Mouse (Mus musculus) hindbrain, postnatal 0 days (tissue): ENCODE measurements at regions not wholly inside any gene's neighbourhood (a gene's known extent, or its start where the extent isn't known, plus 50 kb on each side); places are given as distances from the start of the nearest gene placed in this dataset.

Source experiments
- ATAC-seq: fragments of 200-750 bp; cut with Nextera tagmentation; 2 replicates; pipeline ENCODE4 v1.8.0; 2017; ENCODE audit warnings: mild to moderate bottlenecking, moderate TSS enrichment, moderate library complexity
- DNase-seq: peaks from one replicate; pipeline ENCODE4 v3.0.0-alpha.2; 2015; ENCODE audit warnings: low spot score
- H3K27ac ChIP-seq: fragments of 300-500 bp; sonication (generic); 2 replicates; pipeline ENCODE4 v1.5.1; 2014; ENCODE audit warnings: mild to moderate bottlenecking
- H3K27me3 ChIP-seq: fragments of 300-500 bp; sonication (generic); 2 replicates; pipeline ENCODE4 v1.6.1; 2014; ENCODE audit warnings: low read length, mixed read lengths; ENCODE audit not compliant: insufficient read depth
- H3K36me3 ChIP-seq: fragments of 300-500 bp; sonication (generic); 2 replicates; pipeline ENCODE4 v1.6.1; 2014; ENCODE audit warnings: low read length, mixed read lengths; ENCODE audit not compliant: insufficient read depth
- H3K4me1 ChIP-seq: fragments of 300-500 bp; sonication (generic); 2 replicates; pipeline ENCODE4 v1.6.1; 2014; ENCODE audit warnings: antibody characterized with exemption, low read length, mixed read lengths; ENCODE audit not compliant: insufficient read depth
- H3K4me2 ChIP-seq: fragments of 300-500 bp; sonication (generic); 2 replicates; pipeline ENCODE4 v1.6.1; 2014; ENCODE audit warnings: low read depth, mild to moderate bottlenecking, low read length, moderate library complexity, mixed read lengths
- H3K4me3 ChIP-seq: fragments of 300-500 bp; sonication (generic); 2 replicates; pipeline ENCODE4 v1.5.1; 2014; ENCODE audit warnings: low read length
- H3K9ac ChIP-seq: fragments of 300-500 bp; sonication (generic); replicated peaks from 2 replicates; pipeline ENCODE4 v1.6.1; 2014; ENCODE audit warnings: mild to moderate bottlenecking, low read length, moderate library complexity, mixed read lengths
- H3K9me3 ChIP-seq: fragments of 300-500 bp; sonication (generic); 2 replicates; pipeline ENCODE4 v1.6.1; 2016; ENCODE audit warnings: low read length, mixed read lengths
- CTCF ChIP-seq: IDR thresholded peaks from 2 replicates; pipeline ENCODE4 v1.5.1; 2016; ENCODE audit warnings: antibody characterized with exemption, control low read depth, low read depth
- WGBS: fragments of 180-500 bp; shearing (Covaris S2); extraction: QIAGEN DNeasy Blood & Tissue Kit; methylation state at CpG from one replicate; pipeline ENCODE4 v1.1.7; 2014; 5-methylcytosine and 5-hydroxymethylcytosine counted together

DNA sequence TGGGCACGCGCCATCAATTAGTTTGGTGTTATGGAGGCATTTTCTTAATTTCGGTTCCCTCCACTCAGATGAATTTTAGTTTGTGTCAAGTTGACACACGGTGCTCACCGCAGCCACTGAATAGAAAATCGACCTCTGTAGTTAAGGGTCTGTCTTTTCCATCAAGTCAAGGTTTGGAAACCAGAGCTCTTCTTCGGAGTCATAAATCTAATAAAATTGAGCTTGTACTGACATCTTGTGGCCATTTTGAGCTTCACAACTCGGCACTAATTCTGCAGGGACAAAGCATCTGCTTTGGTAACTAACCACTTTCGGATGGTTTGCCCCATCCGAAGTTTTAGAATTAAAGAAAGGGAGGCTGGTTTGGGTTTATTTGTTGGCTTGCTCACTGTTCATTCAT lies 117.7 kb upstream of the Nat3 start:
- WGBS: 40% methylated on average over 10 of the region's 10 CpGs
- no peak overlapping the region for H3K9ac ChIP-seq
- DNase-seq (peak; percentile 83), ATAC-seq (peak; percentile 40; the same call in 1 of the 2 replicates)
- no peak overlapping the region for H3K27ac ChIP-seq
- no peak overlapping the region for H3K4me2 ChIP-seq
- TF ChIP-seq CTCF: peak; percentile 74
- no peak overlapping the region for H3K4me3 ChIP-seq
- no peaks in the 10 kb centered on the region for H3K36me3 ChIP-seq
- H3K9me3 ChIP-seq: no peaks in the 10 kb centered on the region
- no peaks in the 10 kb centered on the region for H3K4me1 ChIP-seq
- no peaks in the 10 kb centered on the region for H3K27me3 ChIP-seq

DNA sequence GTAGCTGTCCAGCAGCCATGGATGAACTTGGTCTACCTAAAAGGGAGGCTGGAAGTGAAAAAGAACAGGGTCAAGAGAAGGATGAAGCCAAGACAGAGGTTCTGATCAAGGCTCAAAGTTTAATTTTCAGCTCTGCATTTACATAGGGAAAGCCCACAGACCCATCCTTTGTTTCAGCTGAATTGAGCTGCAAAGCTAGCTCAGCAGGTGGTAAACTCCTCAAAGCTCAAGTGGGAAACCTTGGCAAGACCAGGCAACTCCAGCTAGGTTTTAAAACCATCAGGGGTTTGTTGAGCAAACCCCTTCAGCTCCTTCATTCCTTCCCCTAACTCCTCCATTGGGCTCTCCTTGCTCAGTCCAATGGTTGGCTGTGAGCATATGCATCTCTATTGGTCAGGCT lies 108.8 kb upstream of the Nat3 start:
- Histone ChIP-seq H3K27ac (no peak overlapping the region), H3K9ac (no peak overlapping the region), H3K4me2 (no peak overlapping the region), H3K4me3 (no peak overlapping the region), H3K36me3 (no peaks in the 10 kb centered on the region), H3K4me1 (no peaks in the 10 kb centered on the region), H3K27me3 (no peaks in the 10 kb centered on the region), H3K9me3 (no peaks in the 10 kb centered on the region)
- ATAC-seq (no peak), DNase-seq (no peak)
- TF ChIP-seq CTCF: no peak

DNA sequence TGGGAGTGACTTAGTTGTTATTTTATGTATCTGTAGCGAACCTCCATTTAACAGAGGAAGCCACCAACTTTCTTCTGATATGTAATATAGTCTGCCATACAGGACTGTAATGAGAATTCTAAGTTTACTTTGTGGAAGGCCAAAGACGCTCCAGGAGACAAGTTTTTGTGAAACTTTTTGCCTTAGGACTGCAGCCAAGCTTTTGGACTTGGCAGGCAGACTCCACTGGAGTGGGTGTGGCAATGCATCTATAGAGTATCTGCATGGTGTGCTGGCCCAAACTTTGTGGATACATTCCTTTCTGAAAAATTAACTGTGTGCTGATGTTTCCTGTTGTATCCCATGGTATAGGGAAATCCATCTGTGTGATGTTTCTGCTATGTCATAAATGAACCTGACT lies 101.1 kb upstream of the Nat3 start:
- Histone ChIP-seq H3K4me2 (no peak overlapping the region), H3K4me3 (no peak overlapping the region), H3K27me3 (no peaks in the 10 kb centered on the region), H3K9me3 (no peaks in the 10 kb centered on the region), H3K36me3 (no peaks in the 10 kb centered on the region), H3K9ac (no peak overlapping the region), H3K4me1 (no peaks in the 10 kb centered on the region), H3K27ac (no peak overlapping the region)
- WGBS: 76% methylated on average over 2 of the region's 2 CpGs
- ATAC-seq (no peak), DNase-seq (no peak)
- TF ChIP-seq CTCF: no peak
